Mouse (Mus musculus) hindbrain, embryonic 11.5 days (tissue): ENCODE results near the gene Ddx39. TPM values are rescaled to one million over a fixed set of nuclear protein-coding genes. Genes with fewer than 3 reads are reported as not detected.

ENCODE experiments used
- ATAC-seq: fragments of 200-750 bp; cut with Nextera tagmentation; 2 replicates; pipeline ENCODE4 v1.8.0; 2017; ENCODE audit warnings: mild to moderate bottlenecking, moderate TSS enrichment, moderate library complexity; ENCODE audit not compliant: low FRiP score
- DNase-seq: peaks from one replicate; pipeline ENCODE4 v3.0.0-alpha.2; 2015; ENCODE audit warnings: low spot score
- H3K27ac ChIP-seq: fragments of 300-500 bp; sonication (generic); 2 replicates; pipeline ENCODE4 v1.5.1; 2014; ENCODE audit warnings: mild to moderate bottlenecking, low read depth, low read length
- H3K27me3 ChIP-seq: fragments of 300-500 bp; sonication (generic); 2 replicates; pipeline ENCODE4 v1.6.1; 2014; ENCODE audit warnings: mild to moderate bottlenecking, low read length, moderate library complexity, mixed read lengths; ENCODE audit not compliant: control insufficient read depth, insufficient read depth
- H3K36me3 ChIP-seq: fragments of 300-500 bp; sonication (generic); 2 replicates; pipeline ENCODE4 v1.6.1; 2014; ENCODE audit warnings: mild to moderate bottlenecking, low read length, moderate library complexity, mixed read lengths; ENCODE audit not compliant: control insufficient read depth, insufficient read depth
- H3K4me1 ChIP-seq: fragments of 300-500 bp; sonication (generic); replicated peaks from 2 replicates; pipeline ENCODE4 v1.6.1; 2014; ENCODE audit warnings: low read length, mixed read lengths; ENCODE audit not compliant: control insufficient read depth, insufficient read depth
- H3K4me2 ChIP-seq: fragments of 300-500 bp; sonication (generic); replicated peaks from 2 replicates; pipeline ENCODE4 v1.6.1; 2014; ENCODE audit warnings: mild to moderate bottlenecking, low read depth, low read length
- H3K4me3 ChIP-seq: fragments of 300-500 bp; sonication (generic); 2 replicates; pipeline ENCODE4 v1.5.1; 2014; ENCODE audit warnings: low read depth, low read length
- H3K9ac ChIP-seq: fragments of 300-500 bp; sonication (generic); 2 replicates; pipeline ENCODE4 v1.6.1; 2014; ENCODE audit warnings: low read depth, low read length
- H3K9me3 ChIP-seq: fragments of 300-500 bp; sonication (generic); 2 replicates; pipeline ENCODE4 v1.6.1; 2016; ENCODE audit warnings: low read length; ENCODE audit not compliant: control insufficient read depth
- WGBS: fragments of 180-500 bp; shearing (Covaris S2); extraction: QIAGEN DNeasy Blood & Tissue Kit; methylation state at CpG from one replicate; pipeline ENCODE4 v1.1.7; 2014; 5-methylcytosine and 5-hydroxymethylcytosine counted together
- polyA plus RNA-seq: library from polyadenylated mRNA; unstranded; fragments of >200 nt; fragmentation: Nextera tagmentation; extraction: Ambion mirVana; gene quantifications from 2 replicates; pipeline ENCODE4 v1.2.1, GENCODE M21; 2014

The Ddx39 gene
- polyA plus RNA-seq, 1 experiment from 2014 or later: 187 TPM

GRCm38 (mm10) chr8:83764116-83764515 is 49.1 kb downstream of the Ddx39 start:
- DNase-seq: no peak
- H3K36me3 ChIP-seq: no peaks in the 10 kb centered on the region
- no peaks in the 10 kb centered on the region for H3K4me1 ChIP-seq
- no peak overlapping the region for H3K27ac ChIP-seq
- no peak overlapping the region for H3K4me2 ChIP-seq
- WGBS: 97% methylated on average over 8 of the region's 8 CpGs
- no peak overlapping the region for H3K4me3 ChIP-seq
- H3K9me3 ChIP-seq: no peaks in the 10 kb centered on the region
- H3K9ac ChIP-seq: no peak overlapping the region
- no peak for ATAC-seq
- H3K27me3 ChIP-seq: no peaks in the 10 kb centered on the region

GRCm38 (mm10) chr8:83764717-83765116 is 49.7 kb downstream of the Ddx39 start:
- DNase-seq (no peak), ATAC-seq (no peak)
- H3K4me2 ChIP-seq: no peak overlapping the region
- no peak overlapping the region for H3K4me3 ChIP-seq
- H3K36me3 ChIP-seq: no peaks in the 10 kb centered on the region
- no peak overlapping the region for H3K9ac ChIP-seq
- WGBS: 88% methylated on average over 2 of the region's 2 CpGs
- no peak overlapping the region for H3K27ac ChIP-seq
- no peaks in the 10 kb centered on the region for H3K4me1 ChIP-seq
- H3K27me3 ChIP-seq: no peaks in the 10 kb centered on the region
- no peaks in the 10 kb centered on the region for H3K9me3 ChIP-seq

GRCm38 (mm10) chr8:83765663-83766062 is 50.7 kb downstream of the Ddx39 start:
- DNase-seq: no peak
- no peaks in the 10 kb centered on the region for H3K36me3 ChIP-seq
- H3K9ac ChIP-seq: no peak overlapping the region
- no peak overlapping the region for H3K27ac ChIP-seq
- no peaks in the 10 kb centered on the region for H3K4me1 ChIP-seq
- H3K4me3 ChIP-seq: no peak overlapping the region
- no peak overlapping the region for H3K4me2 ChIP-seq
- ATAC-seq: no peak
- no peaks in the 10 kb centered on the region for H3K9me3 ChIP-seq
- no peaks in the 10 kb centered on the region for H3K27me3 ChIP-seq

- H3K9me3 ChIP-seq: no peaks in the 10 kb centered on the region
- DNase-seq (no peak), ATAC-seq (no peak)
- H3K4me2 ChIP-seq: no peak overlapping the region
- 90% methylated on average over 4 of the region's 4 CpGs for WGBS
- H3K9ac ChIP-seq: no peak overlapping the region
- H3K4me3 ChIP-seq: no peak overlapping the region
- H3K36me3 ChIP-seq: no peaks in the 10 kb centered on the region
- no peaks in the 10 kb centered on the region for H3K4me1 ChIP-seq
- no peak overlapping the region for H3K27ac ChIP-seq
- no peaks in the 10 kb centered on the region; the same call in 1 of the 2 replicates for H3K27me3 ChIP-seq
Observed at GRCm38 (mm10) chr8:83767442-83767841, 52.5 kb downstream of the Ddx39 start.

DNA sequence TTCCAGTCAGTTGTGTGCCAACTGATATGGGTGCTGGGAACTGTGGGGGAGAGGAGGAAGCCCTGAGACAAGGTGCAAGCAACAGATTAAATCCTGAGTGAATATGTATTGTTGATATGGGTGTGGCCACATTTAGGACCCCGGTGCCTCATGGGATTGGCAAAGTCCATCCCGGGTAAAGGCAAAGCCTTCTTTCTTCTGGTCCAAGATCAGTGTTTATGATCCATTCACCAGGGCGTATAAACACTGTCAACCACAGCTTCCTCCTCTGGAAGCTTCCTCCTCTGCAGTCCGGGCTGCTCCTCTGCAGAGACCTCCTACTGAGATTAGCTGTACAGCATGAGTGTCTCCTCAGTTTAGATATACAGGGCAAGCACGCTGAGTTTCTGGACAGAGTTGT is 53.5 kb downstream of the Ddx39 start:
- H3K27me3 ChIP-seq: no peaks in the 10 kb centered on the region; the same call in 1 of the 2 replicates
- H3K4me1 ChIP-seq: no peaks in the 10 kb centered on the region
- WGBS: 68% methylated on average over 5 of the region's 5 CpGs
- no peaks in the 10 kb centered on the region for H3K9me3 ChIP-seq
- H3K36me3 ChIP-seq: no peaks in the 10 kb centered on the region
- no peak overlapping the region for H3K4me3 ChIP-seq
- H3K9ac ChIP-seq: no peak overlapping the region
- no peak for ATAC-seq
- H3K27ac ChIP-seq: no peak overlapping the region
- DNase-seq: no peak
- no peak overlapping the region for H3K4me2 ChIP-seq

DNA sequence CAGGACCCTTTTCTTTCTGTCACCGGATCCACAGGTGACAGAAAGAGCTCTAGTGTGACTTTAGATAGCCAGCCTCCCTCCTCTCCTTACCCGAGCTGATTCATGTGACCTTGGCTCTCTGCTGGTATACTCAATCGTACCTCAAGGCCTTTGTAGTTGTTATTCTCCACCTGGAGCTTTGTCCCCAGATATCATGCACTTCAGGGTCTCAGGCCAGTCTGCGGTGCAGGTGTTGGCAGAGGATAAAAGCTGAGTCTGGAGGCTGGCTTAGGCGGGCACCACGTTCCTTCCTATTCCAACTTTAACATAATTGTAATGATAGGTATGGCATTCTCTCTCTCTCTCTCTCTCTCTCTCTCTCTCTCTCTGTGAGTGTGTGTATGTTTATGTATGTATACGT is 54.7 kb downstream of the Ddx39 start:
- Histone ChIP-seq H3K9me3 (no peaks in the 10 kb centered on the region), H3K4me2 (no peak overlapping the region), H3K27ac (no peak overlapping the region), H3K36me3 (no peaks in the 10 kb centered on the region), H3K4me3 (no peak overlapping the region), H3K9ac (no peak overlapping the region), H3K27me3 (no peaks in the 10 kb centered on the region; the same call in 1 of the 2 replicates), H3K4me1 (no peaks in the 10 kb centered on the region)
- ATAC-seq: no peak
- no peak for DNase-seq
- 77% methylated on average over 7 of the region's 7 CpGs for WGBS

DNA sequence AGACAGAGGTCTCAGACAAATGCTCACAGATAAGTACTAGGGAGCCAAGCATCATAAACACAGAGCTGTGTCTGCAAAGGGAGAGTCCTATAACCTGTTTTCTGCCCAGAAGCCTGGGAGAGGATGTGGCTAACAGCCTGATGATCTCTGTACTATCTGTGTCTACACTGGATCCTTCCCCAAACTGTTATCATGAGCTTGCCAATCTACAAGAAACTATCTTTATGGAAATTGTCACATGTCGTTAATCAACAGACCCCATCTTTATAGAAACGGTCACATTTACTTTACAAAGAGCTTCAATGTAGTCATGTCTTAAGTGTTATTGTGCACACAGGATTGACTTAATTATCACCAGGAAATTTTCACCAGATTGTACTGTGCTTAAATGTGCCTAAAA is 55.7 kb downstream of the Ddx39 start:
- 92% methylated on average over 2 of the region's 2 CpGs for WGBS
- Histone ChIP-seq H3K36me3 (no peaks in the 10 kb centered on the region), H3K4me2 (no peak overlapping the region), H3K4me1 (no peaks in the 10 kb centered on the region), H3K27ac (no peak overlapping the region), H3K27me3 (no peaks in the 10 kb centered on the region; the same call in 1 of the 2 replicates), H3K9ac (no peak overlapping the region), H3K9me3 (no peaks in the 10 kb centered on the region), H3K4me3 (no peak overlapping the region)
- ATAC-seq: no peak
- no peak for DNase-seq

DNA sequence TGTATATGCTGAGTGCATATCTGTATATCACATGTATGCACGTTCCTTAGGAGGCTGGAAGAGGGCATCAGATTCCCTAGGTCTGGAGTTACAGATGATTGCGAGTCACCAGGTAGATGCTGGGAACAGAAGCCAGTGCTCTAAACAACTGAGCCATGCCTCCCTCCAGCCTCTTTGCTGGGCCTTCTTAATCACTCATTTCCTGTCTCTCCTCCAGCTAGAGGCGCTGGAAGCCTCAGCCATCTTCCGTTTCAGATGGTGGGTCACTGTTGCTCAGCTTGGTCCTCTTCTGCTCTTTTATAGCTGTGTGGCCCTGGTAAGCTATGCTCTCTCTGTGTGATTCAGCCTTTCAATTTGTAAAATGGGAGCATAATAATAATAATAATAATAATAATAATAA is 56.8 kb downstream of the Ddx39 start:
- no peak overlapping the region for H3K4me2 ChIP-seq
- no peaks in the 10 kb centered on the region for H3K4me1 ChIP-seq
- no peaks in the 10 kb centered on the region; the same call in 1 of the 2 replicates for H3K27me3 ChIP-seq
- ATAC-seq: no peak
- no peak for DNase-seq
- H3K9me3 ChIP-seq: no peaks in the 10 kb centered on the region
- H3K9ac ChIP-seq: no peak overlapping the region
- WGBS: 74% methylated on average over 4 of the region's 4 CpGs
- no peak overlapping the region for H3K27ac ChIP-seq
- H3K36me3 ChIP-seq: no peaks in the 10 kb centered on the region
- H3K4me3 ChIP-seq: no peak overlapping the region

GRCm38 (mm10) chr8:83772701-83773451 is 57.9 kb downstream of the Ddx39 start:
- H3K36me3 ChIP-seq: no peaks in the 10 kb centered on the region
- no peaks in the 10 kb centered on the region; the same call in 1 of the 2 replicates for H3K27me3 ChIP-seq
- H3K9me3 ChIP-seq: no peaks in the 10 kb centered on the region
- ATAC-seq (no peak), DNase-seq (peak; percentile 46)
- WGBS: 5% methylated on average over 25 of the region's 25 CpGs
- H3K4me3 ChIP-seq: peak overlapping the region; percentile 28
- no peak overlapping the region for H3K27ac ChIP-seq
- no peaks in the 10 kb centered on the region for H3K4me1 ChIP-seq
- H3K4me2 ChIP-seq: peak overlapping the region; percentile 50
- H3K9ac ChIP-seq: peak overlapping the region; percentile 36
